Mouse (Mus musculus) lung, adult 2 months (tissue): ENCODE results near the gene Car15. TPM values are rescaled to one million over a fixed set of nuclear protein-coding genes. Genes with fewer than 3 reads are reported as not detected.

ENCODE experiments used
- DNase-seq: peaks from one replicate; pipeline ENCODE4 v3.0.0; 2022
- H3K4me1 ChIP-seq: fragments of 200-500 bp; 2 replicates; pipeline ENCODE4 v1.6.1; 2011; ENCODE audit warnings: low read length; ENCODE audit not compliant: control insufficient read depth, insufficient read depth
- H3K4me3 ChIP-seq: fragments of 200-500 bp; replicated peaks from 2 replicates; pipeline ENCODE3; 2011; ENCODE audit warnings: low read depth, mild to moderate bottlenecking, control low read depth, low read length; ENCODE audit errors: extremely low read depth
- CTCF ChIP-seq: fragments of 200-500 bp; IDR thresholded peaks from 2 replicates; pipeline ENCODE4 v1.5.1; 2011; ENCODE audit warnings: mild to moderate bottlenecking, low read length, control low read depth; ENCODE audit not compliant: insufficient read depth
- POLR2A ChIP-seq: fragments of 200-500 bp; IDR thresholded peaks from 2 replicates; pipeline ENCODE4 v1.6.1; 2011; ENCODE audit warnings: low read depth, mild to moderate bottlenecking, control low read depth, low read length, borderline replicate concordance; ENCODE audit errors: extremely low read depth
- WGBS: fragments of 180-500 bp; shearing (Covaris S2); methylation state at CpG from one replicate; pipeline ENCODE4 v1.1.7; 2018; 5-methylcytosine and 5-hydroxymethylcytosine counted together
- polyA plus RNA-seq: library from polyadenylated mRNA; depleted of rRNA; stranded (reverse); fragments of >200 nt; gene quantifications from 2 replicates; pipeline ENCODE4 v1.2.3, GENCODE M21; 2012

Gene Car15
- polyA plus RNA-seq, 1 experiment, result 7.5 TPM

DNA sequence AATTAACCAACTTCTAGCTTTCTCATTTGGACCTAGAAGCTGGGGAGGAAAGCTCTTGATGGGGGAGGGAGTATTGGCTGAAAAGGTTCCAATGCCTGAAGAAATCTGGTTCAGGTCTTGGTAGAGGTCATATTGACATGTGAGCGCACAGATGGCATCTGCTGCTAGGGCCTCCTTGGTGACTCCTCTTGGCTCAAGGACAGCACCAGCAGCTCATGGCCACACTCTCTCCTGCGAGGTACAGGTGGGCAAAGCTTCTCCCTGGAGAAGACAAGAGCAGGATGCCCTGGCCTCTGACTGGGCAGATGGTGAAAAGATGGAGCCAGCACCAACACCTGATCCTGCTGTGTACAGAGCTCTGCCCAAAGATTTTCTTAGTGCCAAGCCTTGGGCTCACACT is 11.7 kb downstream of the Car15 start:
- DNase-seq, result no peak
- H3K4me3 ChIP-seq, result no peak overlapping the region
- WGBS, result 81% methylated on average over 2 of the region's 2 CpGs
- H3K4me1 ChIP-seq, result no peaks in the 10 kb centered on the region
- TF ChIP-seq CTCF (no peak), POLR2A (no peak)

DNA sequence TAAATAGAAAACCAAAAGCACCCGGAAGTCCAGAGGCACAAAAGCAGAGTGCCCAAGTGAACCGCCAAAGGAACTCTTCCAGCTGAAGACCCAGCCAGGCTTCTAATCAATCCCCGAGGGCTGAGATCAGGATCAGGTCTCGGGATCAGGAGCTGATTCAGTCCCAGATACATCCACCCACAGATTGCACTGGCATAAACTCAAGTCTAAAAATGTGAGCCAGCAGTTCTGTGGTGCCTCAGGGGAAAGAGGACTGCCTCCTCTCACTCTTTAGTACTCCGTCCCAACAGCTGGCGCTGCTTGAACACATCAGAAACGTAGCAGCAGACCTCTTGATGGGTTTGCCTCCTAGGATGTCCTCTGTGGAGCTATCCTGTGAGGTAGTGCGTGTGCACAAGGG is 21.6 kb downstream of the Car15 start:
- no peak for DNase-seq
- WGBS, result 78% methylated on average over 8 of the region's 8 CpGs
- TF ChIP-seq POLR2A (no peak), CTCF (no peak)
- Histone ChIP-seq H3K4me3 (no peak overlapping the region), H3K4me1 (peaks cover 3% of the 10 kb centered on the region; the same call in 1 of the 2 replicates)

DNA sequence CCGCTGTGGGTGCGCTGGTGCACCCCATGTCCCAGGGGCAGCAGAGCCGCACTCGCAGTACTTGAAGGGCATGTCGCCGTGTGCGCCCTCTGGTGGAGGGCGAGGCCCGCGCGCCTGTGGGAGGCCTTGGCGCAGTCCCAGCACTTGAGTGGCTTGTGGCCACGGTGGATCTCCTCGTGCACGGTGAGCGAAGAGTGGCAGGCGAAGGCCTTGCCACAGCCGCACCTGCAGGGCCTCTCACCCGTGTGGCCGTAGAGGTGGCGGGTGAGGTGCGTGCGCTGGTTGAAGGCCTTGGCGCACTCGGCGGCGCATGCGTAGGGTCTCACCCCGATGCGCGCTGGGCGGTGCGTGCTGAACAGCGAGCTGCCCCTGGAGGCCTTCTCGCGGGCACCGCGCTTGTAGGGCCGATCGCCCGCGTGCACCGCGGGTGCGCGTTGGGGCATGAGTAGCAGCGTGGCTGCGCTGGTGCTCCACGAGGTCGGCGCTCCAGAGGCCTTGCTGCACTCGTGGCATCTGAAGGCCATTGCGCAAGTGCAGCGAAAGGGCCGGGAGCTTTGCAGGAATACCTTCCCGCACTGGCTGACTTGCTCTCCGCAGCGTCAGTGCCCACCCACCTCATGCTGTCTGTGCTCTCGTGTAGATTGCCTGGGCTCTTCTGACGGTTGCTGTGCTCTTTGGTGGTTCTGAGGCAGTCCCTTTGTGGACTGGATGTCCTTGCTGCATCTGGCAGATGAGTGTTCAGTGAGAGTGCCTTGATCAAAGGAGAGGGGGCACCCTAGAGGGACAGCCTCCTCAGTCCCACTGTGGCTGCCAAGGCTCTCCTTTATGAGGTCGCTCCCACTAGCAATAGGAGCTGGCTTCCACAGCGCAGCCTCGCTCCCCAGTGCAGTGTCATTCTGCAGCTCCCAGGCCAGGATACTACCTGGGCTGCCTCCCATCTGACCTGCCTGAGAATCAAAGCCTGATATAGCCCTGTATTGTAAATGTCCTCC is 22.5 kb downstream of the Car15 start:
- no peak for TF ChIP-seq POLR2A
- peak; percentile 77 for TF ChIP-seq CTCF
- H3K4me3 ChIP-seq, result peak overlapping the region; percentile 45
- 4% methylated on average over 63 of the region's 63 CpGs for WGBS
- DNase-seq, result peak; percentile 77
- H3K4me1 ChIP-seq, result peaks cover 3% of the 10 kb centered on the region; the same call in 1 of the 2 replicates

DNA sequence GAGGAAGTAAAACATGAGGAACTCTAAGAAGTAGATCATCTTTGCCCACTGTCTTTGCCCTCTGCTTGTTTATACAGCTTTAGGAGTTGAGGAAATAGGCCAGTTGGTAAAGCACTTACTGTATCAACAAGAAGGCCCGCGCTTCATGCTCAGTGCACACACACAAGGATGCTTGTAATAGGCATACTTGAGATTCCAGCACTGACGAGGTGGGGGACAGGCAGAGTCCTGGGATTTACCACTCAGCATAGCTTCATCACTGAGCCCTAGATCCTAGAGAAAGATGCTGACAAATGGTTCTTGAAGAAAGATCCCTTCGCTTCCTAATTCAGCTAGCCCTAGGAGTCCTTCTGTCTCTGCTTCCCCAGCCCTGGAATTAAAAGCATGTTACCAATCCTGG is 25.0 kb downstream of the Car15 start:
- DNase-seq, result no peak
- no peak for TF ChIP-seq POLR2A
- no peak for TF ChIP-seq CTCF
- 53% methylated on average over 4 of the region's 4 CpGs for WGBS
- peaks cover 3% of the 10 kb centered on the region; the same call in 1 of the 2 replicates for H3K4me1 ChIP-seq
- H3K4me3 ChIP-seq, result no peak overlapping the region

DNA sequence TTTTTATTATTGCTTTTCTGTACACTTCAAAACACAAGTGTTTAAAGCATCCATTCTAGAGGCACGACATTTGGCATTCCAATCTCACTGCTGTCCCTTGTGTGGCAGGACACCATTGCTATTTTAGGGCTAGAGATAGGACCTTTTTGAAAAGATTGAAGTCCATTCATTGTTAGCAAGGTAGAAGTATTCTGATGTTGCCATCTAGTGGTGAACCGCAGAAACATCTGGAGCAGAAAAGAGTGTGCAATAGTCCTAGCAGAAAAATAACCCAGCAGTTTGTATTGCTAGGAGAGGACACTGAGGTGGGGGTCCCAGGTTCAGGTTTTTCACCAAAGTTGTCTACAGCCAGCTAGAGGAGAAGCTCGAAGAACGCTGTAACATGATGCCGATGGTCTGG is 26.0 kb downstream of the Car15 start:
- WGBS, result 5% methylated on average over 5 of the region's 5 CpGs
- H3K4me3 ChIP-seq, result no peak overlapping the region
- H3K4me1 ChIP-seq, result peaks cover 6% of the 10 kb centered on the region; the same call in 1 of the 2 replicates
- 0 out of 2 replicates have a peak, but pooled peaks have one; percentile 12 for TF ChIP-seq CTCF
- no peak for TF ChIP-seq POLR2A
- DNase-seq, result no peak

DNA sequence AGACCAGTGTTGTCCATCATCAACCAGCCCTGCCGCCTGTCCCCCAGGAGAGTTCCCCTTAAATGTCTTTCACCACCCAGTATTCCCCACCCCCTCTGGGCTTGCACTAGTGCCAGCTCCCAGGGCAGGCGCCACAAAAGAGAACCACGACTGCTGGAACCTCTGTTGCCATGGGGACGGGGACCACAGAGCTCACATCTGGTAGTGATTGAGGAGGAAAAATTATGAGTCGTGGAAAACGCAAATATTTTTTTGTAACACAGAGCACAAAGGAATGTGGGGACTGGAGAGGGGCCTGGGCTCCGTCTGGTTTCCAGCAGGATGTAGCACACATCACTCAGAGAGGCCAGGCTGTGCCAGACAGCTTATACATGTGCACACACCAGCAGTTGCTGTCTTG is 28.5 kb downstream of the Car15 start:
- TF ChIP-seq CTCF, result no peak
- 0 out of 2 replicates have a peak, but pooled peaks cover 8% of the 10 kb centered on the region for H3K4me1 ChIP-seq
- H3K4me3 ChIP-seq, result no peak overlapping the region
- WGBS, result 27% methylated on average over 7 of the region's 7 CpGs
- no peak for DNase-seq

DNA sequence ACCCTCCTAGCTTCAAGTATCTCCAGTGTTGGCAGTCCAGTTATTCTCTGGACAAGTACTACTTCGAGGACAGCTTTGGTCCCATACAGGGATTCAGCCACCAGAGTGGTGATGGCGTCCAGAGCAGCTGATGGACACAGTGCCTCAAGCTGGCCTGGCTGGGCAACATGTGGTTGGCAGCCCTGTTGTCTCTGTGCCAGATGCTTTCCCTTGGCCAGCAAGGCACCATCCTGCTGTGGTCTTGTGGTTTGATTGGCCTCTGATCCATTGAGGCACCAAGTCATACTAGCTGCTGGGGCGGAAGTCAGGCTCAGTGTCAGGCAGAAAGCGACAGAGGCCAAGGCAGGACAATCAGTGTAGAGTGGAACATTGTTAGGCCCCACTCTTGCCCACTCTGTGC is 29.0 kb downstream of the Car15 start:
- TF ChIP-seq CTCF (no peak), POLR2A (no peak)
- Histone ChIP-seq H3K4me3 (no peak overlapping the region), H3K4me1 (0 out of 2 replicates have a peak, but pooled peaks cover 9% of the 10 kb centered on the region)
- WGBS, result 61% methylated on average over 4 of the region's 4 CpGs
- no peak for DNase-seq

DNA sequence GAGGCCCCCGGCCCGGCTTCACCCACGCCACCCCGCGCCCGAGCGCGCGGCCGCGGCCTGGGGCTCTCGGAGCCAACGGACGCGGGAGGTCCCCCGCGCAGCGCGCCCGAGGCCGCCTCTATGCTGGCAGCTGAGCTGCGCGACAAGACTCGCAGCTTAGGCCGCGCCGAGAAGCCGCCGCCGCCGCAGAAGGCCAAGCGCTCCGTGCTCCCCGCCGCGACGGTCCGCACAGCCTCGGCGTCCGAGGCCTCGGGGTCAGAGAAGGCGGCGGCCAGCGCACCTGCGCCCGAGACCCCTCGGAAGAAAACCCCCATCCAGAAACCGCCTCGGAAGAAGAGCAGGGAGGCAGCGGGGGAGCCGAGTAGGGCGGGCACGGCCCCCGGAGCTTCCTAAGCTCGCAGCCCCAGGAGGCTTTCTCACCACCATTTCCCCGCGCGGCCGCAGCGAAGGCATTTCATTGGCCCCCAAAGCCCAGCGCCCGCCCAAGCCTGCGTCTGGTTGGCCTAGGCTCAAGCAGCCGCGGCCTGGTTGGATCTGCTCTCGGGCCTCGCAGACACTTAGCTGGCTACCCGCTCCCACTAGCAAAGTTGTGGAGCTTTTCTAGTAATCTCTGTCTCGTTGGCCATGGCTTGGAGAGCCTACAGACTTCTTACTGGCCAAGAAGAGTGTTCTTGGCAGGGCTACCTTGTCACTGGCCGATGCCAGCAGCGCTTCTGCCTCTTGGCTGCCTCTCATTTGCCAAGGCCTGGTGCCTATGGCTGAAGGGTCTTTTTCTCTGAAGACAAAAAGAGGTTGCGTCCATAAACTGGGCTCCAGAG is 30.8 kb downstream of the Car15 start:
- TF ChIP-seq CTCF (no peak), POLR2A (no peak)
- peak overlapping the region; percentile 35 for H3K4me3 ChIP-seq
- 14% methylated on average over 73 of the region's 73 CpGs for WGBS
- DNase-seq, result peak; percentile 74
- peaks cover 18% of the 10 kb centered on the region; the same call in 1 of the 2 replicates for H3K4me1 ChIP-seq

DNA sequence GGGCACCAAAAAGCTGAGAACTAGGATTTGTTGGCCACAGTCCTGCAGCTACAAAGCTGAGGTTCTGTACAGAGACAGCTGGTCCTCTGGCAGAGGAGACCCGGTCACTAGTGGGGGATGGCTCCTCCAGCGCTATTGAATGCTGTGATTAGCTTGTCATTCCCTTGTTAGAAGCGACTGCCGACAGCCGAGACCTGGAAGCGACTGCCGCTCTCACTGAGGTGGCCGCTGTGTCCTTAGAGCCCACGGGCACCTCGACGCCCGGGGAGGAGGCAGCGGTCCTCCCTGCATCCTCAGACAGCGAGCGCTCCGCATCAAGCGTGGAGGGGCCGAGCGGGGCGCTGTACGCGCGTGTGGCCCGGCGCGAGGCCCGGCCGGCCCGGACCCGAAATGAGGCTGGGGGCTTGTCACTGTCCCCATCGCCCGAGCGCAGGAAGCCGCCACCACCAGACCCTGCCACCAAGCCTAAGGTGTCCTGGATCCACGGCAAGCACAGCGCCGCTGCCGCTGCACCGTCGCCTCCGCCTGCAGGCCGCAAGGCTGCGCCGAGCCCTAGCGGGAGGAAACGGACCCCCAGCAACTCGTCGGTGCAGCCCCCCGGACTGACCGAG is 31.5 kb downstream of the Car15 start:
- H3K4me1 ChIP-seq, result peaks cover 21% of the 10 kb centered on the region; the same call in 1 of the 2 replicates
- DNase-seq, result no peak
- TF ChIP-seq CTCF, result no peak
- 27% methylated on average over 50 of the region's 50 CpGs for WGBS
- H3K4me3 ChIP-seq, result peak overlapping the region; percentile 14
